Mouse (Mus musculus) bone marrow, adult 2 months (tissue): Measurements from ENCODE around the gene Gsdma. TPM values are rescaled to one million over a fixed set of nuclear protein-coding genes. Genes with fewer than 3 reads are reported as not detected.

Source experiments
- H3K27ac ChIP-seq: fragments of 200-500 bp; 2 replicates; pipeline ENCODE4 v1.5.1; 2012; ENCODE audit warnings: low read depth, mild to moderate bottlenecking, control low read depth, inconsistent platforms, low read length; ENCODE audit not compliant: control insufficient read depth, poor library complexity, insufficient read depth
- H3K4me1 ChIP-seq: fragments of 200-500 bp; 2 replicates; pipeline ENCODE4 v1.6.1; 2011; ENCODE audit warnings: low read length; ENCODE audit not compliant: control insufficient read depth, insufficient read depth
- H3K4me3 ChIP-seq: fragments of 200-500 bp; replicated peaks from 2 replicates; pipeline ENCODE3; 2011; ENCODE audit warnings: mild to moderate bottlenecking, low read depth, low read length, control low read depth; ENCODE audit not compliant: control insufficient read depth
- CTCF ChIP-seq: fragments of 200-500 bp; IDR thresholded peaks from 2 replicates; pipeline ENCODE4 v1.5.1; 2011; ENCODE audit warnings: low read length, control low read depth; ENCODE audit not compliant: control insufficient read depth, insufficient read depth
- POLR2A ChIP-seq: fragments of 200-500 bp; IDR thresholded peaks from 2 replicates; pipeline ENCODE4 v1.6.1; 2011; ENCODE audit warnings: low read depth, mild to moderate bottlenecking, control low read depth, low read length, borderline replicate concordance; ENCODE audit not compliant: control insufficient read depth
- WGBS: fragments of 180-500 bp; shearing (Covaris S2); methylation state at CpG from one replicate; pipeline ENCODE4 v1.1.7; 2018; 5-methylcytosine and 5-hydroxymethylcytosine counted together
- polyA plus RNA-seq: library from polyadenylated mRNA; stranded (reverse); fragments of >200 nt; gene quantifications from 2 replicates; pipeline ENCODE4 v1.2.4, GENCODE M21; 2011; ENCODE audit warnings: low replicate concordance; ENCODE audit not compliant: missing spikeins, insufficient read depth, insufficient read length

Gene Gsdma
- polyA plus RNA-seq, 1 experiment: 0.55 TPM

GRCm38 (mm10) chr11:98723098-98723497, 58.9 kb downstream of the Gsdma start:
- Histone ChIP-seq H3K4me3 (no peak overlapping the region), H3K27ac (no peak overlapping the region), H3K4me1 (no peaks in the 10 kb centered on the region)
- TF ChIP-seq CTCF (no peak), POLR2A (no peak)
- 77% methylated on average over 7 of the region's 7 CpGs for WGBS

- Histone ChIP-seq H3K27ac (no peak overlapping the region), H3K4me1 (no peaks in the 10 kb centered on the region), H3K4me3 (no peak overlapping the region)
- no peak for TF ChIP-seq POLR2A
- TF ChIP-seq CTCF: no peak
- WGBS: 88% methylated on average over 15 of the region's 15 CpGs
Measured at GRCm38 (mm10) chr11:98725926-98726506, 61.9 kb downstream of the Gsdma start.

Other genes with a start within 250 kb of the Gsdma start
- gene Mien1, start 225.4 kb upstream of the Gsdma start, polyA plus RNA-seq: 25.3 and 33.9 TPM in 2 replicates
- 0.85 TPM in 1 of 2 replicates, not detected in the other for gene Grb7, start 218.0 kb upstream of the Gsdma start, polyA plus RNA-seq
- 13.3 and 41.7 TPM in 2 replicates for gene Ikzf3, start 118.3 kb upstream of the Gsdma start, polyA plus RNA-seq
- gene Zpbp2, start 113.3 kb upstream of the Gsdma start, polyA plus RNA-seq: 2.2 and 6.5 TPM in 2 replicates
- 41.1 and 41.2 TPM in 2 replicates for gene Ormdl3, start 77.0 kb upstream of the Gsdma start, polyA plus RNA-seq
- gene Lrrc3c, start 66.1 kb upstream of the Gsdma start, polyA plus RNA-seq: not detected in 2 replicates
- gene Gm12355, start 38.7 kb upstream of the Gsdma start, polyA plus RNA-seq: 50.6 and 60.6 TPM in 2 replicates
- gene Gsdma3, start 38.0 kb upstream of the Gsdma start, polyA plus RNA-seq: not detected in 2 replicates
- not detected in 2 replicates for gene Gsdma2, start 17.6 kb upstream of the Gsdma start, polyA plus RNA-seq
- gene Psmd3, start 18.2 kb downstream of the Gsdma start, polyA plus RNA-seq: 28.2 and 57.7 TPM in 2 replicates
- not detected in 2 replicates for gene Csf3, start 36.9 kb downstream of the Gsdma start, polyA plus RNA-seq
- gene Med24, start 65.1 kb downstream of the Gsdma start, polyA plus RNA-seq: 26.7 and 28.7 TPM in 2 replicates
- gene Thra, start 76.3 kb downstream of the Gsdma start, polyA plus RNA-seq: 27.5 and 35.4 TPM in 2 replicates
- 2.4 and 4.8 TPM in 2 replicates for gene Nr1d1, start 111.0 kb downstream of the Gsdma start, polyA plus RNA-seq
- 46.7 and 69.9 TPM in 2 replicates for gene Msl1, start 131.2 kb downstream of the Gsdma start, polyA plus RNA-seq
- 29.3 and 38.5 TPM in 2 replicates for gene Casc3, start 140.6 kb downstream of the Gsdma start, polyA plus RNA-seq
- gene Rapgefl1, start 172.4 kb downstream of the Gsdma start, polyA plus RNA-seq: 1.5 and 6.8 TPM in 2 replicates
- gene Wipf2, start 199.3 kb downstream of the Gsdma start, polyA plus RNA-seq: 5.9 and 11.3 TPM in 2 replicates
- 50.4 and 53.9 TPM in 2 replicates for gene Cdc6, start 243.4 kb downstream of the Gsdma start, polyA plus RNA-seq